Comparison of ENCODE assay signal across 9 mouse cellular contexts in the genomic region with DNA sequence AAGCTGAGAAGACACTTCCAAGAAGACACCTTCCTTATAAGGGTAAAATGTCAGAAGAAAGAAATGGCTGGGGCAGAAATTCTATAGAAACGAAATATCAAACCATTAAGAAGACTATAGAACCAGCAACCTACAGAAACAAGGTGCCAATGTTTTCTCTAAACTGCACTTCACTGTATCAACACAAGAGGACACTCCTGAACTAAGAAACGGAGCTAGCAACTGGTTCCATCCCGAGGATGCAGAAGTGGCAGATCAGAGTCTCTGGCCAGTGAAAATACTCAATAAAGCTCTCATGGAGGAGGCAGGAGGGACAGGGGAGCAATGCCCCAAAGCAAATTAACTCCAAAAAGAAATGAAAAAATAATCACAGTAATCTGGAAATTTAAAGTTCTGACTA. TPM values are rescaled to one million over a fixed set of nuclear protein-coding genes. Genes with fewer than 3 reads are reported as not detected.
DNase-seq lines count a peak whose midpoint lies in the region; ATAC-seq and TF ChIP-seq lines count a peak whose summit lies in the region.
"Had no signal": no experiment of that assay in that cellular context is flagged by ENCODE, and none has a peak within 500 bp of the region (broad histone marks: within the 10 kb centered on the region; RNA-seq: fewer than 3 reads in every experiment).

No protein-coding gene starts in this region.

- H3K9me3 ChIP-seq in heart, embryonic 10.5 days, result no peaks in the 10 kb centered on the region
- no peaks in the 10 kb centered on the region for H3K9me3 ChIP-seq in midbrain, embryonic 15.5 days
- no peaks in the 10 kb centered on the region for H3K9me3 ChIP-seq in midbrain, embryonic 16.5 days (replicated peaks; ENCODE audit: control insufficient read depth, low read length, poor library complexity, severe bottlenecking)
- H3K9me3 ChIP-seq: hindbrain, embryonic 15.5 days had no signal

- H3K9ac ChIP-seq in midbrain, embryonic 15.5 days, result no peak overlapping the region
- no peak overlapping the region for H3K9ac ChIP-seq in midbrain, embryonic 16.5 days (ENCODE audit: low read depth, low read length)
- H3K9ac ChIP-seq: hindbrain, embryonic 15.5 days had no signal

- H3K4me3 ChIP-seq in heart, embryonic 10.5 days, result no peak overlapping the region
- H3K4me3 ChIP-seq in midbrain, embryonic 15.5 days, result no peak overlapping the region
- H3K4me3 ChIP-seq in midbrain, embryonic 16.5 days (ENCODE audit: low read depth, low read length), result no peak overlapping the region
- no peak overlapping the region for H3K4me3 ChIP-seq in bone marrow, adult 2 months (replicated peaks; ENCODE audit: control insufficient read depth, low read depth, low read length)
- H3K4me3 ChIP-seq: hindbrain, embryonic 15.5 days had no signal

- H3K27me3 ChIP-seq in heart, embryonic 10.5 days (ENCODE audit: insufficient read depth, poor library complexity, severe bottlenecking), result 0 out of 2 replicates have a peak, but pooled peaks cover 6% of the 10 kb centered on the region
- no peaks in the 10 kb centered on the region for H3K27me3 ChIP-seq in midbrain, embryonic 15.5 days (replicated peaks)
- no peaks in the 10 kb centered on the region for H3K27me3 ChIP-seq in midbrain, embryonic 16.5 days (ENCODE audit: control insufficient read depth, insufficient read depth, low read depth, low read length)
- H3K27me3 ChIP-seq: hindbrain, embryonic 15.5 days had no signal

- H3K4me1 ChIP-seq in heart, embryonic 10.5 days, result no peaks in the 10 kb centered on the region
- H3K4me1 ChIP-seq in midbrain, embryonic 15.5 days, result no peaks in the 10 kb centered on the region
- no peaks in the 10 kb centered on the region for H3K4me1 ChIP-seq in midbrain, embryonic 16.5 days (ENCODE audit: control insufficient read depth, insufficient read depth, low read length)
- H3K4me1 ChIP-seq in bone marrow, adult 2 months (ENCODE audit: control insufficient read depth, insufficient read depth, low read length), result no peaks in the 10 kb centered on the region
- H3K4me1 ChIP-seq: hindbrain, embryonic 15.5 days had no signal

- peak; percentile 40; the same call in 1 of the 2 replicates for TF ChIP-seq CTCF in bone marrow, adult 2 months (IDR thresholded peaks at IDR 0.05; ENCODE audit: control insufficient read depth, insufficient read depth, low read length)

- H3K27ac ChIP-seq in heart, embryonic 10.5 days, result no peak overlapping the region
- no peak overlapping the region for H3K27ac ChIP-seq in midbrain, embryonic 15.5 days
- no peak overlapping the region for H3K27ac ChIP-seq in midbrain, embryonic 16.5 days (ENCODE audit: low read length)
- no peak overlapping the region for H3K27ac ChIP-seq in bone marrow, adult 2 months (ENCODE audit: control insufficient read depth, insufficient read depth, low read depth, low read length, poor library complexity)
- H3K27ac ChIP-seq: hindbrain, embryonic 15.5 days had no signal

- no peak overlapping the region for H3K4me2 ChIP-seq in midbrain, embryonic 15.5 days
- H3K4me2 ChIP-seq in midbrain, embryonic 16.5 days (ENCODE audit: low read length), result no peak overlapping the region
- H3K4me2 ChIP-seq: hindbrain, embryonic 15.5 days had no signal

- DNase-seq in heart, adult 11 months, result peak; percentile 66
- no peak for DNase-seq in heart, embryonic 10.5 days (ENCODE audit: low spot score)
- peak; percentile 14 for DNase-seq in lung, postnatal 25 days (ENCODE audit: low spot score)
- no peak for DNase-seq in urinary bladder, postnatal 4 days (ENCODE audit: low spot score in 2 of 2)
- DNase-seq in adrenal gland, postnatal 4 days (ENCODE audit: low spot score in 2 of 2), result no peak

- 18% methylated on average over 3 of the region's 3 CpGs for WGBS in heart, embryonic 10.5 days
- WGBS in midbrain, embryonic 15.5 days, result 20% methylated on average over 3 of the region's 3 CpGs
- WGBS in midbrain, embryonic 16.5 days, result 27% methylated on average over 3 of the region's 3 CpGs
- 20% methylated on average over 3 of the region's 3 CpGs for WGBS in bone marrow, adult 2 months

- no peaks in the 10 kb centered on the region for H3K36me3 ChIP-seq in heart, embryonic 10.5 days
- H3K36me3 ChIP-seq in midbrain, embryonic 15.5 days (replicated peaks), result no peaks in the 10 kb centered on the region
- H3K36me3 ChIP-seq in midbrain, embryonic 16.5 days (ENCODE audit: control insufficient read depth, insufficient read depth, low read length), result no peaks in the 10 kb centered on the region
- H3K36me3 ChIP-seq: hindbrain, embryonic 15.5 days had no signal

- TF ChIP-seq POLR2A in bone marrow, adult 2 months (IDR thresholded peaks at IDR 0.05; ENCODE audit: borderline replicate concordance, control insufficient read depth, low read depth, low read length), result no peak

- 0 out of 2 replicates have a peak, but pooled peaks have one; percentile 39 for ATAC-seq in midbrain, embryonic 15.5 days (replicated peaks)
- ATAC-seq in midbrain, embryonic 16.5 days, result no peak

RNA-seq across cellular contexts. Expression of a gene that starts 13.0 kb away (rescaled TPM):
- 0.30 and 0.82 TPM in 2 replicates for polyA plus RNA-seq in heart, embryonic 10.5 days (2016; fragmentation: Nextera tagmentation; extraction: Ambion mirVana)
- polyA plus RNA-seq in midbrain, embryonic 15.5 days (2015; fragmentation: Nextera tagmentation; extraction: Ambion mirVana), result 1.6 and 2.8 TPM in 2 replicates
- polyA plus RNA-seq in midbrain, embryonic 16.5 days (2015; fragmentation: Nextera tagmentation; extraction: Ambion mirVana), result 4.3 and 7.3 TPM in 2 replicates
- polyA plus RNA-seq in bone marrow, adult 2 months (2011; ENCODE audit: insufficient read depth, insufficient read length, low replicate concordance, missing spikeins), result not detected in 2 replicates
- not detected for total RNA-seq in adrenal gland, postnatal 4 days (2021)

RNA-seq across cellular contexts. Expression of a gene that starts 16.5 kb away (rescaled TPM):
- 12.7 and 18.9 TPM in 2 replicates for polyA plus RNA-seq in heart, embryonic 10.5 days (2016; fragmentation: Nextera tagmentation; extraction: Ambion mirVana)
- polyA plus RNA-seq in midbrain, embryonic 15.5 days (2015; fragmentation: Nextera tagmentation; extraction: Ambion mirVana), result 9.7 and 10.9 TPM in 2 replicates
- 10.8 and 11.8 TPM in 2 replicates for polyA plus RNA-seq in midbrain, embryonic 16.5 days (2015; fragmentation: Nextera tagmentation; extraction: Ambion mirVana)
- polyA plus RNA-seq in bone marrow, adult 2 months (2011; ENCODE audit: insufficient read depth, insufficient read length, low replicate concordance, missing spikeins), result 3.1 and 8.3 TPM in 2 replicates
- total RNA-seq in adrenal gland, postnatal 4 days (2021), result 10 to 100 TPM; 10.8 to 10.9 TPM

RNA-seq across cellular contexts. Expression of a gene that starts 48.1 kb away (rescaled TPM):
- polyA plus RNA-seq in heart, embryonic 10.5 days (2016; fragmentation: Nextera tagmentation; extraction: Ambion mirVana), result not detected in 2 replicates
- polyA plus RNA-seq in midbrain, embryonic 15.5 days (2015; fragmentation: Nextera tagmentation; extraction: Ambion mirVana), result not detected in 2 replicates
- 0.13 and 0.14 TPM in 2 replicates for polyA plus RNA-seq in midbrain, embryonic 16.5 days (2015; fragmentation: Nextera tagmentation; extraction: Ambion mirVana)
- polyA plus RNA-seq in bone marrow, adult 2 months (2011; ENCODE audit: insufficient read depth, insufficient read length, low replicate concordance, missing spikeins), result not detected in 2 replicates
- total RNA-seq in adrenal gland, postnatal 4 days (2021), result under 1 TPM in 1 of 2 experiments, not detected in 1; 0.20 TPM
- polyA plus RNA-seq: hindbrain, embryonic 15.5 days had no signal

Comparison
In these comparisons a context has a peak if more than half of its experiments do, and no peak if none do; other contexts are left out.
1. DNase-seq: peak in heart, adult 11 months (single experiment) and lung, postnatal 25 days (single experiment); none in heart, embryonic 10.5 days (single experiment), urinary bladder, postnatal 4 days (0 of 2) and adrenal gland, postnatal 4 days (0 of 2).